Mouse (Mus musculus) E14TG2a.4 (cell line): ENCODE measurements around the gene Sfn.

ENCODE experiments used
- CTCF ChIP-seq: conservative IDR thresholded peaks from 2 replicates; pipeline ENCODE4 v1.5.1; 2014; ENCODE audit warnings: low read length
- NANOG ChIP-seq: IDR thresholded peaks from 2 replicates; pipeline ENCODE4 v1.6.1; 2014; ENCODE audit warnings: borderline replicate concordance, low read length, mixed read lengths

- TF ChIP-seq CTCF (0 out of 2 replicates have a peak, but pooled peaks have one; percentile 1), NANOG (no peak)
Measured at GRCm38 (mm10) chr4:133574070-133574842, 27.7 kb downstream of the Sfn start, which contains the start of gene Gpatch3.
